Mouse (Mus musculus): Measurements from ENCODE around the gene Dok5. TPM values are rescaled to one million over a fixed set of nuclear protein-coding genes. Genes with fewer than 3 reads are reported as not detected.

Dok5 gene
- polyA plus RNA-seq, 1 experiment from 2014 or later, result 0.95 TPM

DNA sequence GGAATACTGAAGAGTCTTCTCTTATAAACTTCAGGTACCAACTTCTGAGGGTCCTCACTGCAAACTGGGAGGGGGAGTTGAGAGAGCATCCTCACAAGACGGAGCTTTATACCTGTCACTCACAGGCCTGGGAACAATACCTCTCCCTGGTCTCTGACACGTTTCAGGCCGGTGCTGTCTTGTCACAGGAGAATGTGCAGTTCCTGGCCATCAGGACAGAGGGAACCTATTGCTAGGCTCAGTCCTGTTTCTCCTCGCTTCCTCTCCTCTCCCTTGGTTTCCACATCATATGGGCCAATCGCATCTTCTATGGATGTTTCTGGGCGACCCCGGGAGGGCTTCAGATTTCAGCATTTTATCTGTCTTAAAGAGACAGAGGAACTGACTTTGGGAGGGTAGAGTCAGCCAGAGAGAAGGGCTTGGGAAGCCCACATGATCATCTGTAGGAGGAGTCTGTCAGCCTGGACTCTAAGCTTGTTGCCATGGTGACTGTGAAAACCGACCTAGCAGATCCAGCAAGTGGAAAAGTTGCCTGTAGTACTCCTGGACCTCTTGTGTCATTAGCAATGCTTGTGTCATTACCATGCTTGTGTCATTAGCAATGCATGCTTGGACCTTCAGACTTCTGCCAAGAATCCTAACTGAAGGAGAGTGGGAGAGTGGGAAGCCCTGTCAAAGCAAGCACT lies 59.9 kb downstream of the Dok5 start:
- H3K9ac ChIP-seq (ENCODE audit: low read length), result no peak overlapping the region
- no peaks in the 10 kb centered on the region for H3K36me3 ChIP-seq (ENCODE audit: control insufficient read depth, insufficient read depth, low read length)
- no peaks in the 10 kb centered on the region for H3K27me3 ChIP-seq (ENCODE audit: control insufficient read depth, insufficient read depth, low read length)
- no peak overlapping the region for H3K27ac ChIP-seq (replicated peaks; ENCODE audit: low read depth, low read length)
- no peak overlapping the region for H3K4me3 ChIP-seq (ENCODE audit: low read depth, low read length)
- H3K4me1 ChIP-seq (ENCODE audit: control insufficient read depth, insufficient read depth, low read length), result no peaks in the 10 kb centered on the region
- DNase-seq (ENCODE audit: low spot score), result no peak
- 42% methylated on average over 8 of the region's 8 CpGs for WGBS
- 0 out of 2 replicates have a peak, but pooled peaks cover 2% of the 10 kb centered on the region for H3K9me3 ChIP-seq (ENCODE audit: control insufficient read depth, low read length)
- no peak overlapping the region for H3K4me2 ChIP-seq (ENCODE audit: low read depth, severe bottlenecking)
- no peak for ATAC-seq (ENCODE audit: insufficient number of reproducible peaks, low FRiP score, low TSS enrichment, low read depth)

DNA sequence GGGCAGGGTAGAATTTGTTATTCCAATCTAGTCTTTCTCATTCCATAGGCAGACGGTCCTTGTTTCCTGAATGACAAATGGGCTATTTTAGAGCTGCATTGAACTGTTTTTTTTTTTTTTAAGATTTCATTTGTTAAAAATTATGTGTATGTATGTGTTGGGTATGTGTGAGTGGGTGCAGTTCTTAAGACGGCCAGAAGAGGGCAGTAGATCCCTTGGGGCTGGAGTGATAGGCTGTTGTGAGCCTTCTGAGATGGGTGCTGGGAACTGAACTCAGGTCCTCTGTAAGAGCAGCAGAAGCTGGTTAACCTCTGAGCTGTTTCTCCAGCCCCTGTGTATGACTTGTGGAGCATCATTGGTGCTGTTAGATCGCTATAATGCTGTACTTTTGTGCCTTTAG lies 63.6 kb downstream of the Dok5 start:
- no peak overlapping the region for H3K4me2 ChIP-seq (ENCODE audit: low read depth, severe bottlenecking)
- ATAC-seq (ENCODE audit: insufficient number of reproducible peaks, low FRiP score, low TSS enrichment, low read depth) (no peak), DNase-seq (ENCODE audit: low spot score) (no peak)
- H3K36me3 ChIP-seq (ENCODE audit: control insufficient read depth, insufficient read depth, low read length), result no peaks in the 10 kb centered on the region
- H3K27ac ChIP-seq (replicated peaks; ENCODE audit: low read depth, low read length), result no peak overlapping the region
- no peaks in the 10 kb centered on the region for H3K27me3 ChIP-seq (ENCODE audit: control insufficient read depth, insufficient read depth, low read length)
- H3K9me3 ChIP-seq (ENCODE audit: control insufficient read depth, low read length), result 0 out of 2 replicates have a peak, but pooled peaks cover 2% of the 10 kb centered on the region
- H3K4me3 ChIP-seq (ENCODE audit: low read depth, low read length), result no peak overlapping the region
- H3K9ac ChIP-seq (ENCODE audit: low read length), result no peak overlapping the region
- WGBS, result 90% methylated on average over 3 of the region's 3 CpGs
- H3K4me1 ChIP-seq (ENCODE audit: control insufficient read depth, insufficient read depth, low read length), result no peaks in the 10 kb centered on the region

DNA sequence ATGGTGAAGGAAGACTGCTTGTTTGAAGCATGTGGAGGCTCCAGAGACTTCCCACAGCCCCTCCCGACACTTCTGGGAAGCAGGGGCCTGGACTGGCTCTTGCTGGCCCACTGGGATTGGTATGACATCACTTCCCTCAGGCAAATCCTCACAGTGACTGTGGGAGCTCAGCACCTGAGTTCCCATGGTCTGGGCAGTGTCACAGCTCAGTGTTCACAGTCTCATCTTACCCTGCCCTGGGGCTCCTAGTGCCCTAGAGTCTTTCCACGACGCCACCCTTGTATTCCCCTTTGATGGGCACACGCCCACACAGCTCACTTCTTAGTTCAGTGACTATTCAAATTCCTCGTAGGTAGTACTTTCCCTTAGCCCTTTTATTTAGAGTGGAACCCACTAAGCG lies 71.4 kb downstream of the Dok5 start:
- peaks cover 2% of the 10 kb centered on the region; the same call in 1 of the 2 replicates for H3K4me1 ChIP-seq (ENCODE audit: control insufficient read depth, insufficient read depth, low read length)
- H3K27me3 ChIP-seq (ENCODE audit: control insufficient read depth, insufficient read depth, low read length), result no peaks in the 10 kb centered on the region
- no peak for ATAC-seq (ENCODE audit: insufficient number of reproducible peaks, low FRiP score, low TSS enrichment, low read depth)
- no peaks in the 10 kb centered on the region for H3K9me3 ChIP-seq (ENCODE audit: control insufficient read depth, low read length)
- DNase-seq (ENCODE audit: low spot score), result no peak
- no peak overlapping the region for H3K9ac ChIP-seq (ENCODE audit: low read length)
- no peak overlapping the region for H3K4me3 ChIP-seq (ENCODE audit: low read depth, low read length)
- 77% methylated on average over 6 of the region's 6 CpGs for WGBS
- no peak overlapping the region for H3K4me2 ChIP-seq (ENCODE audit: low read depth, severe bottlenecking)
- H3K36me3 ChIP-seq (ENCODE audit: control insufficient read depth, insufficient read depth, low read length), result no peaks in the 10 kb centered on the region
- no peak overlapping the region for H3K27ac ChIP-seq (replicated peaks; ENCODE audit: low read depth, low read length)

- H3K27ac ChIP-seq (replicated peaks; ENCODE audit: low read depth, low read length), result no peak overlapping the region
- no peaks in the 10 kb centered on the region for H3K9me3 ChIP-seq (ENCODE audit: control insufficient read depth, low read length)
- WGBS, result 73% methylated on average over 12 of the region's 12 CpGs
- no peaks in the 10 kb centered on the region for H3K27me3 ChIP-seq (ENCODE audit: control insufficient read depth, insufficient read depth, low read length)
- H3K9ac ChIP-seq (ENCODE audit: low read length), result no peak overlapping the region
- peaks cover 2% of the 10 kb centered on the region; the same call in 1 of the 2 replicates for H3K4me1 ChIP-seq (ENCODE audit: control insufficient read depth, insufficient read depth, low read length)
- ATAC-seq (ENCODE audit: insufficient number of reproducible peaks, low FRiP score, low TSS enrichment, low read depth), result no peak
- DNase-seq (ENCODE audit: low spot score), result no peak
- H3K4me2 ChIP-seq (ENCODE audit: low read depth, severe bottlenecking), result no peak overlapping the region
- H3K36me3 ChIP-seq (ENCODE audit: control insufficient read depth, insufficient read depth, low read length), result no peaks in the 10 kb centered on the region
- no peak overlapping the region for H3K4me3 ChIP-seq (ENCODE audit: low read depth, low read length)
Measured at GRCm38 (mm10) chr2:170807555-170808258, 76.1 kb downstream of the Dok5 start.

DNA sequence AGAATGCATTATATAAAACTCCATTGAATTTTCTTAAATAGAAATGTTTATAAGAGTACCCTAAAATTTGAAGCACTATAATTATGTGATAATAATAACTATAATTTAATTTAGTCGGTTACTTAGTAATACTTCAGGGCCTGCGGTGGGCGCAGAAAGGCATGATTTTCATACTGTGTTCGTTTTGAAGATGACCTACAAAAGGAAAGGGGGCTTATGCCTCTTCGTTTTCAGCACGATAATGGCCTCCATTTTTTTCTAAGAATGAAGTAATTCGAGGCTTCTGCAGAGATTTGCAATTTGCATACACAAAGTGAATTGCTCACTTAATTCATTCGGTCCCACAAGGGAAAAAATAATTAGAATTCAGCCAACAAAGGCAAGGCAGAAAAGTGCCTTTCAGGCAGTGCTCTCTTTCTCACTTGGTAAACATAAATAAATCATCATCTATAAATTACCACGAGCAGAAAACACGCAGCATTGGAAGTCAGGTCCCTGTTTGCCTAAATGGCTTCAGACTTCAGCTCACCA lies 76.7 kb downstream of the Dok5 start:
- Histone ChIP-seq H3K4me3 (ENCODE audit: low read depth, low read length) (no peak overlapping the region), H3K9ac (ENCODE audit: low read length) (no peak overlapping the region), H3K27ac (replicated peaks; ENCODE audit: low read depth, low read length) (no peak overlapping the region), H3K4me1 (ENCODE audit: control insufficient read depth, insufficient read depth, low read length) (peaks cover 2% of the 10 kb centered on the region; the same call in 1 of the 2 replicates), H3K27me3 (ENCODE audit: control insufficient read depth, insufficient read depth, low read length) (no peaks in the 10 kb centered on the region), H3K36me3 (ENCODE audit: control insufficient read depth, insufficient read depth, low read length) (no peaks in the 10 kb centered on the region), H3K4me2 (ENCODE audit: low read depth, severe bottlenecking) (no peak overlapping the region), H3K9me3 (ENCODE audit: control insufficient read depth, low read length) (no peaks in the 10 kb centered on the region)
- no peak for ATAC-seq (ENCODE audit: insufficient number of reproducible peaks, low FRiP score, low TSS enrichment, low read depth)
- no peak for DNase-seq (ENCODE audit: low spot score)
- WGBS, result 66% methylated on average over 10 of the region's 10 CpGs

GRCm38 (mm10) chr2:170811356-170811755 lies 79.7 kb downstream of the Dok5 start:
- H3K4me1 ChIP-seq (ENCODE audit: control insufficient read depth, insufficient read depth, low read length), result peaks cover 2% of the 10 kb centered on the region; the same call in 1 of the 2 replicates
- no peaks in the 10 kb centered on the region for H3K27me3 ChIP-seq (ENCODE audit: control insufficient read depth, insufficient read depth, low read length)
- no peak overlapping the region for H3K9ac ChIP-seq (ENCODE audit: low read length)
- 72% methylated on average over 9 of the region's 9 CpGs for WGBS
- ATAC-seq (ENCODE audit: insufficient number of reproducible peaks, low FRiP score, low TSS enrichment, low read depth) (no peak), DNase-seq (ENCODE audit: low spot score) (no peak)
- no peak overlapping the region for H3K27ac ChIP-seq (replicated peaks; ENCODE audit: low read depth, low read length)
- no peak overlapping the region for H3K4me3 ChIP-seq (ENCODE audit: low read depth, low read length)
- no peaks in the 10 kb centered on the region for H3K36me3 ChIP-seq (ENCODE audit: control insufficient read depth, insufficient read depth, low read length)
- H3K9me3 ChIP-seq (ENCODE audit: control insufficient read depth, low read length), result no peaks in the 10 kb centered on the region
- H3K4me2 ChIP-seq (ENCODE audit: low read depth, severe bottlenecking), result no peak overlapping the region

DNA sequence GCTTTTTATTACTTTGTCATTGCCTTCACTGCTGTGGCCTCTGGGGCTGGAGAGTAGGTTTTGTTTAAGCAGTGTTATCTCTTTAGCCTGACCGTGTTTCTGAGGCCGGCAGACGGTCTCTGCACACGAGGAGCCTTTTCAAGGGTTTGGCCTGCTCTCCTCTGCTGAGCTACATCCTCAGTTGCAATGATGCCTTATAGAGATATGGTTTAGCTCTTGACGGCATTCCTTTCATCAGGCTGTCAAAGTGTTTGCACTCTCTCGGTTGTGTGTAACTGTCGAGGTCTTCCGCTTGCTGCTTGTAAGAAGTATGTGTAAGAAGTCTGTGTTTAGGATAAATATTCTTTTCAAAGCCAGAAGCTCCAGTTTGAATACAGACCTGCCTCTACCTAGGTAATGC lies 84.7 kb downstream of the Dok5 start:
- ATAC-seq (ENCODE audit: insufficient number of reproducible peaks, low FRiP score, low TSS enrichment, low read depth), result no peak
- no peak for DNase-seq (ENCODE audit: low spot score)
- WGBS, result 66% methylated on average over 8 of the region's 8 CpGs
- Histone ChIP-seq H3K27ac (replicated peaks; ENCODE audit: low read depth, low read length) (no peak overlapping the region), H3K4me3 (ENCODE audit: low read depth, low read length) (no peak overlapping the region), H3K4me2 (ENCODE audit: low read depth, severe bottlenecking) (no peak overlapping the region), H3K4me1 (ENCODE audit: control insufficient read depth, insufficient read depth, low read length) (no peaks in the 10 kb centered on the region), H3K36me3 (ENCODE audit: control insufficient read depth, insufficient read depth, low read length) (no peaks in the 10 kb centered on the region), H3K9ac (ENCODE audit: low read length) (no peak overlapping the region), H3K9me3 (ENCODE audit: control insufficient read depth, low read length) (no peaks in the 10 kb centered on the region), H3K27me3 (ENCODE audit: control insufficient read depth, insufficient read depth, low read length) (no peaks in the 10 kb centered on the region)

DNA sequence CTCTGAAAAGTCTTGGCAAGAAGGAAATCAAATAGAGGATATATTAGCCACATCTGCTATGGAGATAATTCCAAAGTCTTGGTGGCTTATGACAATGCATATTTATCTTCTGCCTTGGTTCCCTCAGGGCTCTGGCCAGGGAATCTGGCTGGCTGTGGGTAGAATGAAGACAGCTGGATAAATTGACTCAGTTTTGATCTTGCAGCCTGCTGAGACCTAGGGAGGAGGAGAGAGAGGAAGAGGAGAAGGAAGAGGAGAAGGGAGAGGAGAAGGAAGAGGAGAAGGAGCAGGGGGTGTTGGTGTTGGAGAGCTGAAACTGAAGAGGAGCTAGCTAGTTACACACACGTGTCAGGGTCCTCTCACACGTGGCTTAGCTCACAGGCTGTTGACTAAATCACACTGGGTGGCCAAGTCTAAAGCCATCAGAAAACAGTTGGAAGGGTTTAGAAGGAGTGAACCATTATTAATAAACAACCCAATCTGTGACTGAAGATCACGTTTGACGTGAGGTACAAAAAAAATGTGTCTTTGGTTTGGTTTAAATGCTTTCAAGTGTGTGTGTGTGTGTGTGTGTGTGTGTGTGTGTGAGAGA lies 85.6 kb downstream of the Dok5 start:
- DNase-seq (ENCODE audit: low spot score) (no peak), ATAC-seq (ENCODE audit: insufficient number of reproducible peaks, low FRiP score, low TSS enrichment, low read depth) (no peak)
- WGBS, result 87% methylated on average over 4 of the region's 4 CpGs

More for the DNA sequence above, 85.6 kb downstream of the Dok5 start:
- no peaks in the 10 kb centered on the region for H3K9me3 ChIP-seq (ENCODE audit: control insufficient read depth, low read length)
- H3K36me3 ChIP-seq (ENCODE audit: control insufficient read depth, insufficient read depth, low read length), result no peaks in the 10 kb centered on the region
- H3K4me3 ChIP-seq (ENCODE audit: low read depth, low read length), result no peak overlapping the region
- no peaks in the 10 kb centered on the region for H3K4me1 ChIP-seq (ENCODE audit: control insufficient read depth, insufficient read depth, low read length)
- no peaks in the 10 kb centered on the region for H3K27me3 ChIP-seq (ENCODE audit: control insufficient read depth, insufficient read depth, low read length)
- H3K27ac ChIP-seq (replicated peaks; ENCODE audit: low read depth, low read length), result no peak overlapping the region
- H3K4me2 ChIP-seq (ENCODE audit: low read depth, severe bottlenecking), result no peak overlapping the region
- H3K9ac ChIP-seq (ENCODE audit: low read length), result no peak overlapping the region
